Mouse (Mus musculus) forebrain, embryonic 15.5 days (tissue): Measurements from ENCODE around the gene Acbd4. TPM values are rescaled to one million over a fixed set of nuclear protein-coding genes. Genes with fewer than 3 reads are reported as not detected.

Source experiments
- ATAC-seq: fragments of 200-750 bp; cut with Nextera tagmentation; replicated peaks from 2 replicates; pipeline ENCODE4 v1.8.0; 2017; ENCODE audit warnings: mild to moderate bottlenecking, moderate TSS enrichment, moderate library complexity
- H3K27ac ChIP-seq: fragments of 300-500 bp; sonication (generic); replicated peaks from 2 replicates; pipeline ENCODE4 v1.5.1; 2015; ENCODE audit warnings: mild to moderate bottlenecking, inconsistent platforms
- H3K27me3 ChIP-seq: fragments of 300-500 bp; sonication (generic); 2 replicates; pipeline ENCODE4 v1.6.1; 2015; ENCODE audit warnings: inconsistent platforms
- H3K36me3 ChIP-seq: fragments of 300-500 bp; sonication (generic); 2 replicates; pipeline ENCODE4 v1.6.1; 2015; ENCODE audit warnings: mild to moderate bottlenecking, inconsistent platforms
- H3K4me1 ChIP-seq: fragments of 300-500 bp; sonication (generic); 2 replicates; pipeline ENCODE4 v1.6.1; 2015; ENCODE audit warnings: inconsistent platforms
- H3K4me2 ChIP-seq: fragments of 300-500 bp; sonication (generic); replicated peaks from 2 replicates; pipeline ENCODE4 v1.6.1; 2015; ENCODE audit warnings: mild to moderate bottlenecking, inconsistent platforms
- H3K4me3 ChIP-seq: fragments of 300-500 bp; sonication (generic); 2 replicates; pipeline ENCODE4 v1.5.1; 2015; ENCODE audit warnings: mild to moderate bottlenecking, inconsistent platforms
- H3K9ac ChIP-seq: fragments of 300-500 bp; sonication (generic); replicated peaks from 2 replicates; pipeline ENCODE4 v1.6.1; 2015; ENCODE audit warnings: mild to moderate bottlenecking, inconsistent platforms
- H3K9me3 ChIP-seq: fragments of 300-500 bp; sonication (generic); 2 replicates; pipeline ENCODE4 v1.6.1; 2016; ENCODE audit warnings: inconsistent platforms
- WGBS: fragments of 180-500 bp; shearing (Covaris S2); methylation state at CpG from one replicate; pipeline ENCODE4 v1.1.7; 2015; ENCODE audit warnings: mixed read lengths; 5-methylcytosine and 5-hydroxymethylcytosine counted together
- polyA plus RNA-seq: library from polyadenylated mRNA; unstranded; fragments of >200 nt; fragmentation: Nextera tagmentation; extraction: Ambion mirVana; gene quantifications from 2 replicates; pipeline ENCODE4 v1.2.1, GENCODE M21; 2015

The Acbd4 gene
- polyA plus RNA-seq, 1 experiment from 2014 or later: 14.8 TPM

- ATAC-seq: no peak
- no peak overlapping the region for H3K4me3 ChIP-seq
- no peak overlapping the region for H3K9ac ChIP-seq
- peaks cover 9% of the 10 kb centered on the region; the same call in 1 of the 2 replicates for H3K27me3 ChIP-seq
- H3K36me3 ChIP-seq: no peaks in the 10 kb centered on the region
- H3K4me1 ChIP-seq: no peaks in the 10 kb centered on the region; the same call in 1 of the 2 replicates
- WGBS: 51% methylated on average over 9 of the region's 9 CpGs
- no peak overlapping the region for H3K27ac ChIP-seq
- H3K4me2 ChIP-seq: no peak overlapping the region
- no peaks in the 10 kb centered on the region for H3K9me3 ChIP-seq
These were observed 6.3 kb upstream of the Acbd4 start for GRCm38 (mm10) chr11:103095107-103095670.

- H3K27me3 ChIP-seq: peaks cover 14% of the 10 kb centered on the region; the same call in 1 of the 2 replicates
- 91% methylated on average over 6 of the region's 6 CpGs for WGBS
- no peak overlapping the region for H3K4me3 ChIP-seq
- no peak overlapping the region for H3K9ac ChIP-seq
- no peak for ATAC-seq
- no peak overlapping the region for H3K27ac ChIP-seq
- no peaks in the 10 kb centered on the region; the same call in 1 of the 2 replicates for H3K4me1 ChIP-seq
- H3K4me2 ChIP-seq: no peak overlapping the region
- no peaks in the 10 kb centered on the region for H3K9me3 ChIP-seq
- no peaks in the 10 kb centered on the region for H3K36me3 ChIP-seq
These were observed 5.7 kb upstream of the Acbd4 start for GRCm38 (mm10) chr11:103095801-103096200.

GRCm38 (mm10) chr11:103096979-103097894, 4.2 kb upstream of the Acbd4 start:
- no peak overlapping the region for H3K27ac ChIP-seq
- ATAC-seq: no peak
- H3K4me3 ChIP-seq: no peak overlapping the region
- H3K9ac ChIP-seq: no peak overlapping the region
- no peaks in the 10 kb centered on the region for H3K36me3 ChIP-seq
- H3K9me3 ChIP-seq: no peaks in the 10 kb centered on the region
- peaks cover 14% of the 10 kb centered on the region for H3K4me1 ChIP-seq
- H3K27me3 ChIP-seq: peaks cover 21% of the 10 kb centered on the region; the same call in 1 of the 2 replicates
- WGBS: 27% methylated on average over 22 of the region's 22 CpGs
- no peak overlapping the region for H3K4me2 ChIP-seq

GRCm38 (mm10) chr11:103098531-103099190, 2.8 kb upstream of the Acbd4 start:
- 63% methylated on average over 11 of the region's 11 CpGs for WGBS
- ATAC-seq: no peak
- Histone ChIP-seq H3K27me3 (peaks cover 21% of the 10 kb centered on the region; the same call in 1 of the 2 replicates), H3K4me3 (no peak overlapping the region), H3K36me3 (no peaks in the 10 kb centered on the region), H3K4me2 (no peak overlapping the region), H3K4me1 (peaks cover 22% of the 10 kb centered on the region), H3K9ac (no peak overlapping the region), H3K9me3 (no peaks in the 10 kb centered on the region), H3K27ac (no peak overlapping the region)

- H3K4me2 ChIP-seq: no peak overlapping the region
- ATAC-seq: no peak
- no peaks in the 10 kb centered on the region for H3K9me3 ChIP-seq
- no peak overlapping the region for H3K4me3 ChIP-seq
- WGBS: 61% methylated on average over 12 of the region's 12 CpGs
- no peak overlapping the region for H3K27ac ChIP-seq
- no peaks in the 10 kb centered on the region for H3K36me3 ChIP-seq
- H3K4me1 ChIP-seq: peaks cover 22% of the 10 kb centered on the region
- H3K27me3 ChIP-seq: peaks cover 21% of the 10 kb centered on the region; the same call in 1 of the 2 replicates
- no peak overlapping the region for H3K9ac ChIP-seq
These were observed 2.0 kb upstream of the Acbd4 start for GRCm38 (mm10) chr11:103099352-103099940.

GRCm38 (mm10) chr11:103100361-103100760, 1.1 kb upstream of the Acbd4 start:
- 83% methylated on average over 8 of the region's 8 CpGs for WGBS
- no peak overlapping the region for H3K27ac ChIP-seq
- no peaks in the 10 kb centered on the region for H3K36me3 ChIP-seq
- H3K4me3 ChIP-seq: no peak overlapping the region
- no peaks in the 10 kb centered on the region for H3K9me3 ChIP-seq
- no peak overlapping the region for H3K9ac ChIP-seq
- H3K4me1 ChIP-seq: peaks cover 22% of the 10 kb centered on the region
- ATAC-seq: no peak
- H3K4me2 ChIP-seq: no peak overlapping the region
- peaks cover 21% of the 10 kb centered on the region; the same call in 1 of the 2 replicates for H3K27me3 ChIP-seq

GRCm38 (mm10) chr11:103101866-103102501, 502 bp downstream of the Acbd4 start:
- Histone ChIP-seq H3K27me3 (peaks cover 21% of the 10 kb centered on the region; the same call in 1 of the 2 replicates), H3K9ac (peak overlapping the region; percentile 44), H3K4me1 (peaks cover 22% of the 10 kb centered on the region), H3K4me3 (peak overlapping the region; percentile 48), H3K4me2 (peak overlapping the region; percentile 83), H3K9me3 (no peaks in the 10 kb centered on the region), H3K27ac (no peak overlapping the region), H3K36me3 (no peaks in the 10 kb centered on the region)
- ATAC-seq: peak; percentile 42
- 3% methylated on average over 30 of the region's 30 CpGs for WGBS

- Histone ChIP-seq H3K4me2 (peak overlapping the region; percentile 83), H3K27ac (no peak overlapping the region), H3K36me3 (no peaks in the 10 kb centered on the region), H3K9ac (peak overlapping the region; percentile 44), H3K27me3 (peaks cover 21% of the 10 kb centered on the region; the same call in 1 of the 2 replicates), H3K4me3 (peak overlapping the region; percentile 48), H3K9me3 (no peaks in the 10 kb centered on the region), H3K4me1 (peaks cover 22% of the 10 kb centered on the region)
- ATAC-seq: peak; percentile 92
- WGBS: 1% methylated on average over 35 of the region's 35 CpGs
These were observed 1.4 kb downstream of the Acbd4 start for GRCm38 (mm10) chr11:103102725-103103349.

- H3K9ac ChIP-seq: 0 out of 2 replicates have a peak overlapping the region, but pooled peaks have one; percentile 22
- no peaks in the 10 kb centered on the region for H3K36me3 ChIP-seq
- H3K4me2 ChIP-seq: peak overlapping the region; percentile 83
- H3K27me3 ChIP-seq: peaks cover 21% of the 10 kb centered on the region; the same call in 1 of the 2 replicates
- ATAC-seq: no peak
- no peak overlapping the region for H3K27ac ChIP-seq
- WGBS: 67% methylated on average over 8 of the region's 8 CpGs
- H3K4me1 ChIP-seq: peaks cover 22% of the 10 kb centered on the region
- H3K9me3 ChIP-seq: no peaks in the 10 kb centered on the region
- peak overlapping the region; percentile 48 for H3K4me3 ChIP-seq
These were observed 2.1 kb downstream of the Acbd4 start for GRCm38 (mm10) chr11:103103621-103104020.

- Histone ChIP-seq H3K4me2 (no peak overlapping the region), H3K4me1 (peaks cover 22% of the 10 kb centered on the region), H3K4me3 (no peak overlapping the region), H3K9ac (no peak overlapping the region), H3K36me3 (no peaks in the 10 kb centered on the region), H3K27me3 (peaks cover 18% of the 10 kb centered on the region; the same call in 1 of the 2 replicates), H3K9me3 (no peaks in the 10 kb centered on the region), H3K27ac (no peak overlapping the region)
- no peak for ATAC-seq
- 84% methylated on average over 7 of the region's 7 CpGs for WGBS
These were observed 3.0 kb downstream of the Acbd4 start for GRCm38 (mm10) chr11:103104469-103104868.
